Mouse (Mus musculus) G1E (cell line): Measurements from ENCODE around the gene Neurl1a. TPM values are rescaled to one million over a fixed set of nuclear protein-coding genes. Genes with fewer than 3 reads are reported as not detected.

Source experiments
- ATAC-seq: 2 replicates; pipeline ENCODE4 v1.8.0; 2016; ENCODE audit warnings: mild to moderate bottlenecking; ENCODE audit not compliant: insufficient number of reproducible peaks, poor library complexity, low FRiP score, severe bottlenecking; ENCODE audit errors: extremely low read depth
- DNase-seq: peaks from one replicate; pipeline ENCODE4 v3.0.0; 2012; ENCODE audit warnings: low spot score
- H3K27me3 ChIP-seq: 2 replicates; pipeline ENCODE4 v1.6.1; 2012; ENCODE audit warnings: mild to moderate bottlenecking, low read length, inconsistent platforms; ENCODE audit not compliant: insufficient read depth
- H3K36me3 ChIP-seq: replicated peaks from 2 replicates; pipeline ENCODE3; 2012; ENCODE audit warnings: mild to moderate bottlenecking, inconsistent platforms
- H3K4me1 ChIP-seq: 2 replicates; pipeline ENCODE4 v1.6.1; 2012; ENCODE audit warnings: low read depth, low read length, inconsistent platforms, mixed read lengths; ENCODE audit not compliant: insufficient read depth
- H3K4me3 ChIP-seq: 2 replicates; pipeline ENCODE4 v1.5.1; 2012; ENCODE audit warnings: low read depth, mild to moderate bottlenecking, inconsistent platforms, low read length, moderate library complexity, mixed read lengths
- H3K9me3 ChIP-seq: replicated peaks from 2 replicates; pipeline ENCODE4 v1.6.1; 2012; ENCODE audit warnings: inconsistent platforms
- CTCF ChIP-seq: IDR thresholded peaks from 2 replicates; pipeline ENCODE4 v1.5.1; 2012; ENCODE audit warnings: low read depth, low read length, inconsistent platforms, mixed read lengths
- GATA1 ChIP-seq: IDR thresholded peaks from 2 replicates; pipeline ENCODE4 v1.6.1; 2012; ENCODE audit warnings: borderline replicate concordance, low read length, inconsistent platforms, mixed read lengths
- GATA2 ChIP-seq: IDR thresholded peaks from 2 replicates; pipeline ENCODE4 v1.6.1; 2012; ENCODE audit warnings: low read depth, low read length, inconsistent platforms, borderline replicate concordance
- POLR2AphosphoS5 ChIP-seq: IDR thresholded peaks from 2 replicates; pipeline ENCODE4 v1.6.1; 2012; ENCODE audit warnings: low read depth, low read length, inconsistent platforms; ENCODE audit not compliant: insufficient replicate concordance
- TAL1 ChIP-seq: conservative IDR thresholded peaks from 2 replicates; pipeline ENCODE4 v1.6.1; 2012; ENCODE audit warnings: low read depth, low read length, inconsistent platforms, mixed read lengths
- polyA plus RNA-seq: library from polyadenylated mRNA; stranded (reverse); fragments of >175 nt; gene quantifications from 2 replicates; pipeline ENCODE4 v1.2.3, GENCODE M21; 2012
- total RNA-seq, 2 experiments: library from RNA; stranded (forward) in 1 of 2; stranded (reverse) in 1 of 2; fragments of 200-1000 nt in 1 of 2; fragments of >200 nt in 1 of 2; fragmentation: Nextera tagmentation in 1 of 2; gene quantifications; 2 replicates each; pipeline ENCODE4 v1.2.3; 2014 to 2017

The Neurl1a gene
- total and polyA plus RNA-seq, 3 experiments: 0.05 TPM; not detected in 2

DNA sequence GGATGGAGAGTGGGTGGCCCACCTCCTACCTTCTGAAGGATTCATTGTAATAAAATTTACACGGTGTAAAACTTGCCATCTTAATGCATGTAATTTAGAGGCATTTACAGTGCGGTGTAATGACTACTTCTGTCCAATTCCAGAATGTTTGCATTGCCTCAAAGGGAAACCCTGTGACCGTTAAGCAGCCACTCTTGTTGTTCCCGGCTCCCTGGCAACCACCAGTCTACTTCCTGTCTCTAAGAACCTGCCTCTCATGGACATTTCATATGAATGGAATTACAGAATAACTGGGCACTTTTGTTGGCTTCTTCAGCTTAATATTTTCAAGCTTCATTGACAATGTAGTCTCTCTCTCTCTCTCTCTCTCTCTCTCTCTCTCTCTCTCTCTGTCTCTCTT is 6.1 kb downstream of the Neurl1a start:
- no peak for TF ChIP-seq GATA2
- no peak for TF ChIP-seq GATA1
- no peak for TF ChIP-seq POLR2AphosphoS5
- TF ChIP-seq CTCF: no peak
- no peak for TF ChIP-seq TAL1
- Histone ChIP-seq H3K9me3 (0 out of 2 replicates have a peak, but pooled peaks cover 3% of the 10 kb centered on the region), H3K4me1 (no peaks in the 10 kb centered on the region), H3K36me3 (no peaks in the 10 kb centered on the region), H3K4me3 (no peak overlapping the region), H3K27me3 (peaks cover 9% of the 10 kb centered on the region)
- DNase-seq (no peak), ATAC-seq (no peak)

GRCm38 (mm10) chr19:47186514-47187275 is 8.1 kb downstream of the Neurl1a start:
- no peaks in the 10 kb centered on the region for H3K4me1 ChIP-seq
- 0 out of 2 replicates have a peak, but pooled peaks cover 3% of the 10 kb centered on the region for H3K9me3 ChIP-seq
- no peak for ATAC-seq
- no peak overlapping the region for H3K4me3 ChIP-seq
- no peak for DNase-seq
- H3K36me3 ChIP-seq: no peaks in the 10 kb centered on the region
- H3K27me3 ChIP-seq: peaks cover 9% of the 10 kb centered on the region
- TF ChIP-seq POLR2AphosphoS5 (no peak), GATA1 (no peak), GATA2 (no peak), CTCF (no peak), TAL1 (no peak)

- H3K9me3 ChIP-seq: no peaks in the 10 kb centered on the region
- no peak overlapping the region for H3K4me3 ChIP-seq
- no peak for TF ChIP-seq GATA1
- no peak for TF ChIP-seq TAL1
- no peak for TF ChIP-seq GATA2
- no peak for TF ChIP-seq CTCF
- no peaks in the 10 kb centered on the region for H3K4me1 ChIP-seq
- H3K27me3 ChIP-seq: peaks cover 9% of the 10 kb centered on the region
- no peak for ATAC-seq
- H3K36me3 ChIP-seq: no peaks in the 10 kb centered on the region
- no peak for DNase-seq
Measured at GRCm38 (mm10) chr19:47188515-47189128, 10.0 kb downstream of the Neurl1a start.

DNA sequence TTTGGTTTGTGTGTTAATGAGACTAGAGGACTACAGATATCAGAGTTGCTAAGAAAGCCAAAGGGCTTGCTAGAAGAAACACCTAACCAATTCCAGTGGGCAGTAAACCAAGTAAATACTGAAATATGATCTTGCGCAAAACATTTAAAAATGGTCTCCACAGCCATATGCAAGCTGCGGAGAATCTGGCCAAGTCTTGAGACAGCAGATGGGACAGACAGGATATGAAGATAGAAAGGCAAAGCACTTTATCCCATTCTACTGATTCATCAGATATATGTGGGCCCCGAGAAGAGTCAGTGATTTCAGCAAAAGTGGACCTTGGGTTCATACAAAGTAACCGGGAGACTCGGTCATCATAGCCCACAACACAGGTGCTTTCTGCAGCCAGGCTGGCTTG is 13.5 kb downstream of the Neurl1a start:
- TF ChIP-seq GATA1 (no peak), GATA2 (no peak), POLR2AphosphoS5 (no peak), TAL1 (no peak), CTCF (no peak)
- peaks cover 6% of the 10 kb centered on the region; the same call in 1 of the 2 replicates for H3K27me3 ChIP-seq
- H3K9me3 ChIP-seq: no peaks in the 10 kb centered on the region
- H3K4me3 ChIP-seq: no peak overlapping the region
- H3K36me3 ChIP-seq: no peaks in the 10 kb centered on the region
- H3K4me1 ChIP-seq: 0 out of 2 replicates have a peak, but pooled peaks cover 1% of the 10 kb centered on the region
- DNase-seq (no peak), ATAC-seq (no peak)

DNA sequence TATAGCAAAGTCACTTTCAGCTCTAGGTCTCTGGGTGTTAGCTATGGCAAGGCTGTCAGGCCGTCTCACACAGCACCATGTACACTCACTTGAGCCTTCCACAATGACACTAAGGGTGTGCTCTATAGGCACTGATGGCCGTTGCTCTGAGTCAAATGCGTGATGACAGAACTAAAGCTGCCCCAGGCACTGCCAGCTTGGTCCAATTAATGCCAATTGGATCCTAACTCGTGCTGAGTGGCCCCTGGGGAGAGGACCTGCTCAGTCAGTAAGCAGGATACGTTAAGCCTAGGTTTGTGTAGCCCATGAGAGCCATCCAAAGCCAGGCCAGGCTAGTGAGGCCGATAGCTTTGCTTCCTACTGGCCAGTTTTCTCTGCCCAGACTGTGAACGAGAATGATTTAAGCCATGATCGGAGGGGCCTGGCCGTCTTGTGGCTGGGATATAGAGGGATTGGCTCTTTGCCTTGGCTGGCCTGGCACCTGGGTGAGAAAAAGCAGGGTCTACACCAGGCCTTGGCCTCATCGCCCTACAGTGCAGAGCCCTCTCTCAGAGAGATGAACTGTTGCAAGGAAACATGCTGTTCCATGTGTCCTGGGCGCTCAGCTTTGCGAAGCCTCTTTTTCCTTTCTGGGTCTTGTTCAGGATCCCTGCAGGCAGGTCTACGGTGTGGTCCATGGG is 20.2 kb downstream of the Neurl1a start:
- ATAC-seq (no peak), DNase-seq (no peak)
- Histone ChIP-seq H3K36me3 (no peaks in the 10 kb centered on the region), H3K9me3 (no peaks in the 10 kb centered on the region), H3K27me3 (peaks cover 8% of the 10 kb centered on the region; the same call in 1 of the 2 replicates), H3K4me3 (no peak overlapping the region), H3K4me1 (0 out of 2 replicates have a peak, but pooled peaks cover 4% of the 10 kb centered on the region)
- TF ChIP-seq POLR2AphosphoS5 (no peak), GATA1 (no peak), GATA2 (no peak), TAL1 (no peak), CTCF (no peak)

- TF ChIP-seq TAL1 (no peak), POLR2AphosphoS5 (no peak), GATA1 (no peak), CTCF (no peak), GATA2 (no peak)
Measured at GRCm38 (mm10) chr19:47201972-47202371, 23.4 kb downstream of the Neurl1a start.

More at GRCm38 (mm10) chr19:47201972-47202371, 23.4 kb downstream of the Neurl1a start:
- H3K4me1 ChIP-seq: 0 out of 2 replicates have a peak, but pooled peaks cover 4% of the 10 kb centered on the region
- H3K36me3 ChIP-seq: no peaks in the 10 kb centered on the region
- peaks cover 8% of the 10 kb centered on the region; the same call in 1 of the 2 replicates for H3K27me3 ChIP-seq
- no peak for DNase-seq
- no peak for ATAC-seq
- no peaks in the 10 kb centered on the region for H3K9me3 ChIP-seq
- no peak overlapping the region for H3K4me3 ChIP-seq
